Mouse (Mus musculus): Measurements from ENCODE around the gene Engase.

The Engase gene

DNA sequence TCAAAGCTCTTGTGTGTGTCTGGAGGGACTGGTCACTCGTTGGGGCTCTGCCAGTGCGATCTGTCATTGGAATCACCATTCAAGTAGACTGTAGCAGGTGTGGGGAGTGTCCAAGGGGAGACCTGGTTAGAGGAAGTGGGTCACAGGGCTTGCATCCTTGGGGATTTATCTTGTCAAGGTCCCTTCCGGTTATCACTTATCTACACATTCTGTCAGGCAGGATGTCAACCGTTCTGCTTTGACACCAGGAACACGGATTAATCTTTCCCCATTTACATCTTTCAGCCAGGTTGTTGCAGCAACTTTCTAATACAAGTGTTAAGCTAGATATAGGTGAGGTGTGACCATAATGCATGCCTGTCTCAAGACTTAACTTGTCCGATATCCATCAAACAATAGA is 20.8 kb upstream of the Engase start:
- DNase-seq = no peak

DNA sequence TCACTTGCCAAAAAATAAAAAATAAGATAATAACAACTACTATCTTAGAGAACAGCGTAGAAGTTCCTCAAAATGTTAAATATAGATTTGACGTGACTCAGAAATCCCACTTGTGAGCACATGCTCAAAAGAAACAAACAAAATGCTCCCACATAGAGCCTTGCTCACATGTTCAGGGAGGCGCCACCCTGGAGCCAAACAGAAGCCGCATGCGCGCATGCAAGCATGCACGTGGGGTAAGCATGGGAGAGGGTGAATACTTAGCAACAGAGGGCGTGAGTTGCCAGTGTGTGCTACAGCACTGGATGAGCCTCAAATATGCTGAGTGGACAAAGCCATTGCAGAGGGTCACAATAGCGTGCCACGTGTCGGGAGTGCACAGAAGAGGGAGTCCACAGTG is 19.7 kb upstream of the Engase start:
- DNase-seq = no peak

GRCm38 (mm10) chr11:118459051-118459450 is 17.6 kb upstream of the Engase start:
- DNase-seq = no peak

- DNase-seq = no peak
Observed at GRCm38 (mm10) chr11:118459536-118459935, 17.1 kb upstream of the Engase start.

DNA sequence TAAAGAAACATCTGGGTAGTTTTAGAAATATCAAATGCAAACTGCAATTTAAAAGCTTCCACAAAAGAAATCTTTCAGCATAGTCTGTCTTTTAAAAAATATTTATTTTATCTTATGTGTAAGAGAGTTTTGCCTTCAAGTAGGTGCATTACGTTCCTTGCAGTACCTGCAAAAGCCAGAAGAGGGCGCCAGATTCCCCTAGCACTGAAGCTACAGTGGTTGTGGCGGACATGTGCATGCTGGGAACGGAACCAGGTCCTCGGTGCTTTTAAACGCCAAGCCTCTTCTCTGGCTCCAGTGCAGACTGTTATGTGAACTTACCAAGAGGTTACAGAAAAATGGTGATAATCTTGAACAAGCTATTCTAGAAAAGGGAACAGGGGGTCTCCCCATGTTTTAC is 16.3 kb upstream of the Engase start:
- DNase-seq = no peak

- DNase-seq = no peak
Observed at GRCm38 (mm10) chr11:118467441-118468035, 9.1 kb upstream of the Engase start.

DNA sequence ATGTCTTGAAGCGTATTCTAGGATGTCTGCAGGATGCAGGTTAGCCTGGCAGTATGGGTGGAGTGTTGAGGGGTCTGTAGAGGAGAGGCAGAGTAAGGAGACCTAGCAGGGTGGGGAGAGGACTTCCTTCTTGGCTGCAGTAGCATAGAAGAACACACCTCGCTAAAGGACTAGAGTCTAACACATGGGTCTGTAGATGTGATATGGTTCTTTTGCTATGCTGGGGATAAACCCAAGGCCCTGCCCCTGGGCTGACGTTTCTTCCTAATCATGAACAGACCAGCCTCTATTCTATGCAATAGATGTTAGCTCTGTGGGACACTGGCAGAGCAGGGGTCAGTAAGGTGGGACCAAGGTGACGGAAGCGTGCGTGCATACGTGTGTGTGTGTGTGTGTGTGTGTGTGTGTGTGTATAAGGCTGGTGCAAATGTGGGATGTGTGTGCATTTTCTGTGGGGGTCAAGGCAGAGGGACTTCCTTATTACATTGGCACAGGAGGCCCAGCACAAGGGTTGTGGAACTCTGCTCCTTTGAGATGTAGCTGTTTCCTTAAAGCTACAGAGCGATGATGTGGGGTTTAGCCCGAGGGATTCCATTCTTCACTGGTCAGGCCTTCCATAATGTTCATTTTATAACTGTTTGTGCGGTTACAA is 7.0 kb upstream of the Engase start:
- no peak for DNase-seq

DNA sequence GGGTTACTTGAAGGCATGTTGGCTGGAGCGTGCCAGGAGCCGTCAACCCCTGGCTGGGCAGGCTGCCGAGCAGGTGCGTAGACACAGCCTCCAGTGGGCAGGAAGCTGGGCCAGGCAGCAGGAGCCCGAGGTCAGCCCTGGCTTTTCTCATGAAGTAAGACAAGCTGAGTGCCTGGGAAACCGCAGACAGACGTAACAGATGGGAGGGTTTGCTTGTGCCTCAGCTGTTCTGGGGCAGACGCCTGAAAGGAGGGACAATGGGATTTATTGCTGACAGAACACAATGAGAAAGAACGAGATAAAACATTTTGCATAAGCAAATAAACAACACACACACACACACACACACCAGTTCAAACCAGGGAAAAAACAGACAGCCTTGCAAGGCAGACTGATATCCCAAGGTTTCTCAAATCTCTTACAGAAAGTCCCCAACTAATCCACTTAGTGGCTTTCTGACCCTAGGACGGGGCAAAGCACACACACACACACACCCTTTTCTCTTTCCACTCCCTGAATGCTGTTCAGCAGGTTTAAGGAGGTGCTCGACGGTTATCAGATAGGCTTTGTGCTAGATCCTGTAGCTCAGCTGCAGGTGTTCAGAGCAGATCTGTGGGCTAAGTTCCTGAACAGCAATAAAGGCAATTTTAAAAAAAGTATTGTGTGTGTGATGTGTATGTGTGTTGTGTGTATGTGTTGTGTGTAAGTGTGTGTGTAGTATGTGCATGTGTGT is 6.2 kb upstream of the Engase start:
- no peak for DNase-seq

DNA sequence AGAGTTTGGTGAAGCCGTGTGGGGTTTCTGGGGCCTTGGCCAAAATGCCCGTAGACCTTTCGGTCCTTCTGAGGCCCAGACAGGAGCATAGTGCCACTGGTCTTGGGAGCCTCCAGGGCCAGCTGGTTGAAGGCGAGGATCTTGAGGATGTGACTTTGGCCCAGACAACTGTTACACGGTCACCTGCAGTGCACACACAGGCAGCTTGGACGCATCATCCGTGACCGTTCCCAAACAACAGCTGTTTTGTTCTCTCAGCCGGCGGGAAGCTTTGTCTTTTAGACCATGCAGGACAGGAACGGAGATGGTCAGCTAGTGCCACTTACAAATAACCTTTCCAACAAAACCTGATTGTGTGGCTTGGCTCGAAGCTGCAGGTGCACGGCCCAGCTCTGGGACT is 5.0 kb upstream of the Engase start:
- DNase-seq = no peak

DNA sequence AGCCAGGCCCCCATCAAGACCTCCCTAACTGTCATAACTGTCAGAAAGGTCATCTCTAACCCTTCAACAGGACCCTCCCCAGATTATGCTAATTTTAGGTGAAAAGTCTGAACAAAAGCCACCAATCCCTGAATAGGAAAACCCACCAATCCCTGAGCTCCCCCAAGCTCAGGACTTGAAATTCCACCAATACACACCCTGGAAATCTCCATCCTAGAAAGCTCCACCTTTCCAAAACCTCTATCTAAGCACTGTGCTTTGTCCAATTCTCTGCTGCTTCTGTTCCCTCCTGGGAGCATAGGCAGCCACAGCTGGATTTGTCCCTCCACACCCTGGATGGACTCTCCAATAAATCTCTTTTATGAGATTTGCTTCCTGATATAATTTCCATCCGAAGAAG is 3.5 kb upstream of the Engase start:
- no peak for DNase-seq

- no peak for DNase-seq
Observed at GRCm38 (mm10) chr11:118473842-118474500, 2.7 kb upstream of the Engase start.

GRCm38 (mm10) chr11:118475496-118476083 is 1.0 kb upstream of the Engase start:
- no peak for DNase-seq

- DNase-seq = no peak
Observed at GRCm38 (mm10) chr11:118479776-118480175, 3.1 kb downstream of the Engase start.

DNA sequence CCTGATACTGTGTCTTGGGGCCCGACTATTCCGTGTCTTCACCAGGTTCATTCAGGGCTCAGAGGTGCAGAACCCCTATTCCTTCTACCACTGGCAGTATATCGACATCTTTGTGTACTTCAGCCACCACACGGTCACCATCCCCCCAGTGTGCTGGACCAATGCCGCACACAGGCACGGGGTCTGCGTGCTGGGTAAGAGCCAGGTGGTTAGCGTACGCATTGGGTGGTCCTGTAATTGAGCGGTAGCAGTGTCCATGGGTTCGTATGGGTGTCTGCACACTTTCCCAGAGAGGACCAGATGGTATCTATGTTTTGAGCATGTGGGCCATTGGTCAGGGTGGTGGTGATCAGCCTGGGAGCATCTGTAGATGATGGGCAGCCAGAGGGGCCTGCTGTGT is 4.6 kb downstream of the Engase start:
- DNase-seq = no peak

- DNase-seq = peak; percentile 41 to 46
Observed at GRCm38 (mm10) chr11:118481751-118482150, 5.1 kb downstream of the Engase start.

DNA sequence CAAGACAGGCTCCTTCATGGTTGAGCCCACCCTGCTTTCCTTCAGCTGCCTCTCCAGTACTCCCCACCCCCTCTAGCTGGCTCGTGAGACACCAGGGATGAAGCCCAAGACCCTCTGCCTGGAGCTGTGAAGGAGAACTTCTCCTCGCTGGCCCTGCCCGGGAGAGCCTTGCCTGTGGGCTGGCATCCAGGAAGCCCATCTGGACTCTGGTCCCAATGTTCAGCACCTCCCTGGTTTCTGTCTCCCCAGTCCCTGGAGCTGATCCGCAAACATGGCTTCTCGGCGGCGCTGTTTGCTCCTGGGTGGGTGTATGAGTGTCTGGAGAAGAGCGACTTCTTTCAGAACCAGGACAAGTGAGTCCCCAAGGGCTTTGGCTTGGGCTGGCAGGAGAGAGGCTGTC is 7.5 kb downstream of the Engase start:
- peak; percentile 76 to 85 for DNase-seq

DNA sequence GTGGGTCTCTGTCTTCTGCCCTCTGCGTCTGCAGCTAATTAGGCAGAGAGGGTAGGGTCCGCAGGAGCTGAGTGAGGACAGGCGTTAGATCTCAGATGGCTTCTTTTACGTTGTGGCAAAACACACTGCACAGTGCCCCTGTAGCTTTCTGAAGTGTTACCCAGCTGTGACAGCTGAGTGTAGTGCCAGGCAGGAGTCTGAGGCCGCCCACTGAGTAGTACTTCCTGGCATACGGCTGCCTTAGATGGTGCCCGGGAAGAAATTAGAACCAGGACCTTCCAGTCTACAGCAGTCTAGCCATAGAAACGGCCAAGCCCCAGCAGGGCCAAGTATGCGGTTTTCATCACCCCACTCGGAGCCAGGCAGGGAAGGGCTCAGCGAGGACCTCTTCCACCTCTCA is 8.7 kb downstream of the Engase start:
- DNase-seq = peak in 1 of 2 experiments; percentile 47

DNA sequence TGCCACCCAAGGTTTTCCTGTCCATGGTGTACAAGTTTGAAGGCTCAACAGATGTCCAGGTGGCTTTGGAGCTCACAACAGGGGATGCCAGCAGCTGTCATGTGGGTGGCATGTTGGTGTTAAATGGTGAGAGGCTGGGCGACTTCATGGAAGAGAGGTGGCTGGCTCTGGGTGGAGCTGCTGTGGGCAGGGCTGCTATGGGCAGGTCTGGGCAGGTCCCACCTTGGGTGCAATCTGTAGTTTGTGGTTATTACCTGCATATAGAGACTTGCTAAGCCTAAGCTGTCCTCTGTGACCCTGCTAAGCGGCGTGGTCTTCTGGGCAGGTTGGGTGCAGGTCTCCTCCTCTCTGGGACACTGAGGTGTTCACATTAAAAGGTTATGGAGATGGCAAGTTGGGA is 9.2 kb downstream of the Engase start:
- DNase-seq = peak in 1 of 2 experiments; percentile 31

GRCm38 (mm10) chr11:118486281-118486680 is 9.7 kb downstream of the Engase start:
- peak; percentile 28 to 45 for DNase-seq

GRCm38 (mm10) chr11:118486881-118487772 is 10.5 kb downstream of the Engase start:
- DNase-seq = peak; percentile 48 to 62

DNA sequence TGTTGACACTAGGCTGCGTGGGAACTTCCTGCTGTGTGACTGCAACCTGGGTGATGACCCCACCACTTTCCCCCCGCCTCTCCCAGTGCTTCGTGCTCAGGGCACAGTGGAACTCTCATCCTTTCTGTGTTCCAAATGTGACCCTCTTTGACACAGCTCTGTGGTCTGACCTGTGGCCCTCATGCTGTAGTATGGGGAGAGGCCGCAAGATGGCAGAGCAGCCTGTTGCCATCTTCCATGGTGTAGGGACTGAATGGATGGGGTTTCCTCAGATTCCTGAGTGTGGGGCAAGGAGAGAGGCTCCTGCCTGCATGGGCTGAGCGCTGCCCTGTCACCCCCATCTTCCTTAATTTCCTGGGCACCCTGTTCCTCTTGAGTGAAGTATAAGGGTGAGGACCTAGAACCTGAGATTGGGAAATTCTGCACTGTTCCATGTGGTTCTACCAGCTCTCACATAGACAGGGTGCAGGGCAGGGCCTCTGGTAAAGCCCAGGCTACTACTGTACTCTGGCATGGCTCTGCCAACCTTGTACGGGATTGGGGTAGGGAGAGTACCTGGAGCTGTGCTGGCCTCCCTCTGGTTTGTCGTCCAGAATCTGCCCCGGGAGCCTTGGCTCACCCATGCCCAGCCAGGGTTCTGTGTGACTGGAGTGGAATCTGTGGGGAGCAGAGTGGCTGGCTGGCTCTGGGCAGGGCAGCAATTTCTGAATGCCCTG is 11.7 kb downstream of the Engase start:
- peak; percentile 66 to 74 for DNase-seq

- peak; percentile 12 to 22 for DNase-seq
Observed at GRCm38 (mm10) chr11:118488907-118489270, 12.3 kb downstream of the Engase start.
